Mouse (Mus musculus): ENCODE measurements at regions not wholly inside any gene's neighbourhood (a gene's known extent, or its start where the extent isn't known, plus 50 kb on each side); places are given as distances from the start of the nearest gene placed in this dataset.

DNA sequence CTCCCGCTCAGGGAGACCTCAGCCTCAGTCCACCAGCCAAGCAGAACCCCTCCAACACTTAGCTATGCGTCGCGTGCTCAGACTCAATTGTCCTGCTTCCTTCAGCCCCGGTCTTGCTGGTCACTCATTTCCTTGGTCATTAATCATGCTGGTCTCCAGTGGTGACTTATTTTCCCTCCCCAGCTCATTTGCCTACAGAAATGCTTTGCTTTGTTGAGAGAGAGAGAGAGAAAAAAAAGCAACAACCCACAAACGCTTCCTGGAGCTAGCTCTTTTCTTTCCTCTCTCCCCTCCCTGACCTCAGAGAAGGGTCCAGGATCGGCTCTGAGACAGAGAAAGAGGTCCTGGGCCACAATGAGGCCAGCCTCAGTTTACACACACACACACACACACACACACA is 102.5 kb upstream of the Unc5b start:
- Histone ChIP-seq H3K9ac (ENCODE audit: low read length) (no peak overlapping the region), H3K4me3 (ENCODE audit: low read depth, low read length) (no peak overlapping the region), H3K36me3 (ENCODE audit: control insufficient read depth, insufficient read depth, low read length) (no peaks in the 10 kb centered on the region), H3K27ac (replicated peaks; ENCODE audit: low read depth, low read length) (no peak overlapping the region), H3K9me3 (ENCODE audit: control insufficient read depth, low read length) (no peaks in the 10 kb centered on the region), H3K4me2 (ENCODE audit: low read depth, severe bottlenecking) (no peak overlapping the region), H3K27me3 (ENCODE audit: control insufficient read depth, insufficient read depth, low read length) (no peaks in the 10 kb centered on the region; the same call in 1 of the 2 replicates), H3K4me1 (ENCODE audit: control insufficient read depth, insufficient read depth, low read length) (peaks cover 10% of the 10 kb centered on the region)
- DNase-seq (ENCODE audit: low spot score) = no peak
- 23% methylated on average over 7 of the region's 7 CpGs for WGBS
- no peak for ATAC-seq (ENCODE audit: insufficient number of reproducible peaks, low FRiP score, low TSS enrichment, low read depth)

- peaks cover 10% of the 10 kb centered on the region for H3K4me1 ChIP-seq (ENCODE audit: control insufficient read depth, insufficient read depth, low read length)
- no peak overlapping the region for H3K4me3 ChIP-seq (ENCODE audit: low read depth, low read length)
- 29% methylated on average over 3 of the region's 3 CpGs for WGBS
- ATAC-seq (ENCODE audit: insufficient number of reproducible peaks, low FRiP score, low TSS enrichment, low read depth) (no peak), DNase-seq (ENCODE audit: low spot score) (no peak)
- no peak overlapping the region for H3K9ac ChIP-seq (ENCODE audit: low read length)
- no peak overlapping the region for H3K27ac ChIP-seq (replicated peaks; ENCODE audit: low read depth, low read length)
- H3K27me3 ChIP-seq (ENCODE audit: control insufficient read depth, insufficient read depth, low read length) = no peaks in the 10 kb centered on the region; the same call in 1 of the 2 replicates
- no peaks in the 10 kb centered on the region for H3K9me3 ChIP-seq (ENCODE audit: control insufficient read depth, low read length)
- no peak overlapping the region for H3K4me2 ChIP-seq (ENCODE audit: low read depth, severe bottlenecking)
- no peaks in the 10 kb centered on the region for H3K36me3 ChIP-seq (ENCODE audit: control insufficient read depth, insufficient read depth, low read length)
Measured at GRCm38 (mm10) chr10:60932855-60933254, 101.5 kb upstream of the Unc5b start.

- Histone ChIP-seq H3K36me3 (ENCODE audit: control insufficient read depth, insufficient read depth, low read length) (no peaks in the 10 kb centered on the region), H3K9ac (ENCODE audit: low read length) (no peak overlapping the region), H3K27me3 (ENCODE audit: control insufficient read depth, insufficient read depth, low read length) (no peaks in the 10 kb centered on the region; the same call in 1 of the 2 replicates), H3K4me2 (ENCODE audit: low read depth, severe bottlenecking) (no peak overlapping the region), H3K4me1 (ENCODE audit: control insufficient read depth, insufficient read depth, low read length) (peaks cover 9% of the 10 kb centered on the region), H3K4me3 (ENCODE audit: low read depth, low read length) (no peak overlapping the region), H3K27ac (replicated peaks; ENCODE audit: low read depth, low read length) (no peak overlapping the region), H3K9me3 (ENCODE audit: control insufficient read depth, low read length) (no peaks in the 10 kb centered on the region)
- no peak for DNase-seq (ENCODE audit: low spot score)
- no peak for ATAC-seq (ENCODE audit: insufficient number of reproducible peaks, low FRiP score, low TSS enrichment, low read depth)
- WGBS = 52% methylated on average over 22 of the region's 22 CpGs
Measured at GRCm38 (mm10) chr10:60931891-60932378, 100.6 kb upstream of the Unc5b start.

GRCm38 (mm10) chr10:60928646-60929045 is 97.3 kb upstream of the Unc5b start:
- no peaks in the 10 kb centered on the region for H3K36me3 ChIP-seq (ENCODE audit: control insufficient read depth, insufficient read depth, low read length)
- DNase-seq (ENCODE audit: low spot score) (no peak), ATAC-seq (ENCODE audit: insufficient number of reproducible peaks, low FRiP score, low TSS enrichment, low read depth) (no peak)
- H3K4me1 ChIP-seq (ENCODE audit: control insufficient read depth, insufficient read depth, low read length) = peaks cover 3% of the 10 kb centered on the region; the same call in 1 of the 2 replicates
- WGBS = 78% methylated on average over 7 of the region's 7 CpGs
- H3K4me2 ChIP-seq (ENCODE audit: low read depth, severe bottlenecking) = no peak overlapping the region
- no peaks in the 10 kb centered on the region for H3K27me3 ChIP-seq (ENCODE audit: control insufficient read depth, insufficient read depth, low read length)
- H3K9me3 ChIP-seq (ENCODE audit: control insufficient read depth, low read length) = no peaks in the 10 kb centered on the region
- no peak overlapping the region for H3K27ac ChIP-seq (replicated peaks; ENCODE audit: low read depth, low read length)
- H3K9ac ChIP-seq (ENCODE audit: low read length) = no peak overlapping the region
- no peak overlapping the region for H3K4me3 ChIP-seq (ENCODE audit: low read depth, low read length)

DNA sequence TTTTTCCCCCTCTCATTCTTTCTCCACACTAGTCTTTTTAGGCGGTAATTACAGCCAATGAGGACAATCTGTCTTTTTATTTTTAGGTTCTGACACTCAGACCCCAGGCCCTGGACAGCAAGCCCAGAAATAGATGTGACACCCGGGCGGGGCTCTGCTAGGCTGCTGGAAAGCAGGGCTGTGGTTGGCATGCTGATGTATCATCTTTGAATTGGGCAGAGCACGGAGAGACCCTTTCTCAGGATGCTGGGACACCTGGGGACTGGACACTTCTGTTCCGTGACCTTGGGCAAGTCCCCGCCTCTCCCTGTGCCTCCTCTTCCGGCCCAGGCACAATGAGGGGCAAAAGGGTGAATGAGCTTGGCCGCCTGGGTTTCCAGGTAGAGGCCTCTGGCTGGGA is 96.8 kb upstream of the Unc5b start:
- Histone ChIP-seq H3K4me1 (ENCODE audit: control insufficient read depth, insufficient read depth, low read length) (0 out of 2 replicates have a peak, but pooled peaks cover 3% of the 10 kb centered on the region), H3K27ac (replicated peaks; ENCODE audit: low read depth, low read length) (no peak overlapping the region), H3K4me2 (ENCODE audit: low read depth, severe bottlenecking) (no peak overlapping the region), H3K36me3 (ENCODE audit: control insufficient read depth, insufficient read depth, low read length) (no peaks in the 10 kb centered on the region), H3K9me3 (ENCODE audit: control insufficient read depth, low read length) (no peaks in the 10 kb centered on the region), H3K4me3 (ENCODE audit: low read depth, low read length) (no peak overlapping the region), H3K27me3 (ENCODE audit: control insufficient read depth, insufficient read depth, low read length) (no peaks in the 10 kb centered on the region), H3K9ac (ENCODE audit: low read length) (no peak overlapping the region)
- DNase-seq (ENCODE audit: low spot score) = no peak
- no peak for ATAC-seq (ENCODE audit: insufficient number of reproducible peaks, low FRiP score, low TSS enrichment, low read depth)
- WGBS = 80% methylated on average over 8 of the region's 8 CpGs

GRCm38 (mm10) chr10:60926632-60927031 is 95.3 kb upstream of the Unc5b start:
- ATAC-seq (ENCODE audit: insufficient number of reproducible peaks, low FRiP score, low TSS enrichment, low read depth) (no peak), DNase-seq (ENCODE audit: low spot score) (no peak)
- Histone ChIP-seq H3K4me3 (ENCODE audit: low read depth, low read length) (no peak overlapping the region), H3K36me3 (ENCODE audit: control insufficient read depth, insufficient read depth, low read length) (no peaks in the 10 kb centered on the region), H3K9ac (ENCODE audit: low read length) (no peak overlapping the region), H3K27me3 (ENCODE audit: control insufficient read depth, insufficient read depth, low read length) (no peaks in the 10 kb centered on the region), H3K27ac (replicated peaks; ENCODE audit: low read depth, low read length) (no peak overlapping the region), H3K9me3 (ENCODE audit: control insufficient read depth, low read length) (no peaks in the 10 kb centered on the region), H3K4me1 (ENCODE audit: control insufficient read depth, insufficient read depth, low read length) (0 out of 2 replicates have a peak, but pooled peaks cover 3% of the 10 kb centered on the region), H3K4me2 (ENCODE audit: low read depth, severe bottlenecking) (no peak overlapping the region)
- WGBS = 85% methylated on average over 12 of the region's 12 CpGs

DNA sequence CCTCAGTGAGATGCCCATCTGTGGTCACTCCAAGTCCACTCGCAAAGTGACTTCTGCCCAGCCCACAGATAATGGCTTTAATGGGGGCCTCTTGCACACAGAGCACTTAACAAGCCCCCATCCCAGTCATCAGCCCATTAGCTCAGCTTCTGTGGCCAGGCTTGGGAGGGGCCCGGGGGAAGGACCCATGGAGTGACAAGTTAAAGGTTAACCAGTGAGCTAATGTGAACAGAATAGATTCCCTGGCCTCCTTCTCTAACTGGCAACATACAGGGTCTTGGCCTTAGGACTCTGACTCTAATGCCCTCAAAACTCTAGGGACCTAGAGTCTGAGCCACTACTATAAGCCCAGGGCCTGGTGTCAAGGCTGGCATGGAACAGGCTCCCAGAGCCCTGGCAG is 94.3 kb upstream of the Unc5b start:
- Histone ChIP-seq H3K9ac (ENCODE audit: low read length) (no peak overlapping the region), H3K27me3 (ENCODE audit: control insufficient read depth, insufficient read depth, low read length) (no peaks in the 10 kb centered on the region), H3K36me3 (ENCODE audit: control insufficient read depth, insufficient read depth, low read length) (no peaks in the 10 kb centered on the region), H3K9me3 (ENCODE audit: control insufficient read depth, low read length) (no peaks in the 10 kb centered on the region), H3K4me1 (ENCODE audit: control insufficient read depth, insufficient read depth, low read length) (0 out of 2 replicates have a peak, but pooled peaks cover 3% of the 10 kb centered on the region), H3K4me2 (ENCODE audit: low read depth, severe bottlenecking) (no peak overlapping the region), H3K4me3 (ENCODE audit: low read depth, low read length) (no peak overlapping the region), H3K27ac (replicated peaks; ENCODE audit: low read depth, low read length) (no peak overlapping the region)
- DNase-seq (ENCODE audit: low spot score) = no peak
- WGBS = 76% methylated on average over 2 of the region's 2 CpGs
- ATAC-seq (ENCODE audit: insufficient number of reproducible peaks, low FRiP score, low TSS enrichment, low read depth) = no peak

DNA sequence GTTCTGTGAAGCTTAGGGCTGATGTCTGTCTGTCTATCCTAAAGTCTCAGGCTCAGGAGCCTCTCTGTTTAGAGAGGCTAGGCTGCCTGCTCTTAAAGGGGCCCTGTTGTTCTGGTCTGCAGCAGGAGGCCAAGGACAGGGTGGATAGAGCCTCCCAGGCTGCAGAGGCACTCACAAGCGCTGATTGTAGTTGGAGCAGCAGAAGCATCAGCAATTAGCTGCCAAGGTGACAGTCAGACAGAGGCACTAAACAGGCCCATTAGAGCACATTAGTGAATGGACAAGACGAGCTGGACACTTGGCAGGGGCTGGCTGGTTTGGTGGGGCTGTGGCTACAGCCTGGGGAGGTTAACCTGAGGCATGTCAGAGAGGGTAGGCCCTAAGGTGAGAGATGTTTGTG is 93.8 kb upstream of the Unc5b start:
- Histone ChIP-seq H3K9me3 (ENCODE audit: control insufficient read depth, low read length) (no peaks in the 10 kb centered on the region), H3K27ac (replicated peaks; ENCODE audit: low read depth, low read length) (no peak overlapping the region), H3K36me3 (ENCODE audit: control insufficient read depth, insufficient read depth, low read length) (no peaks in the 10 kb centered on the region), H3K4me2 (ENCODE audit: low read depth, severe bottlenecking) (no peak overlapping the region), H3K4me1 (ENCODE audit: control insufficient read depth, insufficient read depth, low read length) (0 out of 2 replicates have a peak, but pooled peaks cover 3% of the 10 kb centered on the region), H3K27me3 (ENCODE audit: control insufficient read depth, insufficient read depth, low read length) (no peaks in the 10 kb centered on the region), H3K4me3 (ENCODE audit: low read depth, low read length) (no peak overlapping the region), H3K9ac (ENCODE audit: low read length) (no peak overlapping the region)
- WGBS = 38% methylated on average over 2 of the region's 2 CpGs
- DNase-seq (ENCODE audit: low spot score) (no peak), ATAC-seq (ENCODE audit: insufficient number of reproducible peaks, low FRiP score, low TSS enrichment, low read depth) (no peak)

GRCm38 (mm10) chr10:60923806-60924205 is 92.4 kb upstream of the Unc5b start:
- H3K9ac ChIP-seq (ENCODE audit: low read length) = no peak overlapping the region
- no peak overlapping the region for H3K4me3 ChIP-seq (ENCODE audit: low read depth, low read length)
- no peak overlapping the region for H3K4me2 ChIP-seq (ENCODE audit: low read depth, severe bottlenecking)
- no peaks in the 10 kb centered on the region for H3K36me3 ChIP-seq (ENCODE audit: control insufficient read depth, insufficient read depth, low read length)
- no peaks in the 10 kb centered on the region for H3K4me1 ChIP-seq (ENCODE audit: control insufficient read depth, insufficient read depth, low read length)
- no peaks in the 10 kb centered on the region for H3K27me3 ChIP-seq (ENCODE audit: control insufficient read depth, insufficient read depth, low read length)
- ATAC-seq (ENCODE audit: insufficient number of reproducible peaks, low FRiP score, low TSS enrichment, low read depth) = no peak
- no peak overlapping the region for H3K27ac ChIP-seq (replicated peaks; ENCODE audit: low read depth, low read length)
- 74% methylated on average over 11 of the region's 11 CpGs for WGBS
- H3K9me3 ChIP-seq (ENCODE audit: control insufficient read depth, low read length) = no peaks in the 10 kb centered on the region
- no peak for DNase-seq (ENCODE audit: low spot score)

Measured in limb, embryonic 11.5 days (tissue).